Mouse (Mus musculus): ENCODE measurements around the gene Zc3h18. TPM values are rescaled to one million over a fixed set of nuclear protein-coding genes. Genes with fewer than 3 reads are reported as not detected.
A peak's percentile ranks its signal among the peaks of the same experiment; 100 is the strongest.

Zc3h18 gene
- total RNA-seq, 2 experiments from 2014 or later, result 37.4 TPM

DNA sequence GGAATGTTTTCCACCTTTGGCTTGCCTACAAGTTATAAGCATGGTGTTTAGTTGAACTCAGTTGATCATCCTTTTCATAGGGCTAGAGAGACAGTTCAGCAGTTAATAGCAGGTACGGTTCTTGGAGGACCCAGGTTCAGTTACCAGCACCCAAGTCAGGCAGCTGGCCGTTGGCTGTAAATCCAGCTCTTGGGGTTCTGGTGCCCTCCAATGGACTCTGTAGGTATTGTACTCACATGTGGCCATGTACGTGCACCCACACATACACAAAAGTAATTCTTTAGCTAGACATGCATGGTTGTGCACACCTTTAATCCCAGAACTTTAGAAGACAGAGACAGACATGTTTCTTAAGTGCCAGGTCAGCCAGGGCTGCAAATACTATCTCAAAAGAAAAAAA lies 12.9 kb downstream of the Zc3h18 start:
- no peak for DNase-seq (ENCODE audit: low spot score in 2 of 2)

DNA sequence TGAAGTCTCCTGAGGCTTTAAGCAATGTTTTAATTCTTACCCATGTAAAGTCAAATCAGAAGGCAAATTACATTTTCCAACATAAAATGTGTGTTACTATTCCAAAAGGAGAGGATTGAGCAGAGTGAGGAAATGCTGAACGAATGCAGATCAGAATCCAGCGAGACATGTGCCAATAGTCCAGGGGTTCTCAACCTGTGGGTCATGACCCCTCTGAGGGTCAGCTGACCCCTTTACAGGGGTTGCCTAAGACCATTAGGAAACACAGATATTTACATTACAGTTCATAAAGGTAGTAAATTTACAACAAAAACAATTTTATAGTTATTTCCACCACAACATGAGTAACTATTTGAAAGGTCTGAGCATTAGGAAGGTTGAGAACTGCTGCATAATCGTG lies 14.3 kb downstream of the Zc3h18 start:
- no peak for DNase-seq (ENCODE audit: low spot score in 2 of 2)

DNA sequence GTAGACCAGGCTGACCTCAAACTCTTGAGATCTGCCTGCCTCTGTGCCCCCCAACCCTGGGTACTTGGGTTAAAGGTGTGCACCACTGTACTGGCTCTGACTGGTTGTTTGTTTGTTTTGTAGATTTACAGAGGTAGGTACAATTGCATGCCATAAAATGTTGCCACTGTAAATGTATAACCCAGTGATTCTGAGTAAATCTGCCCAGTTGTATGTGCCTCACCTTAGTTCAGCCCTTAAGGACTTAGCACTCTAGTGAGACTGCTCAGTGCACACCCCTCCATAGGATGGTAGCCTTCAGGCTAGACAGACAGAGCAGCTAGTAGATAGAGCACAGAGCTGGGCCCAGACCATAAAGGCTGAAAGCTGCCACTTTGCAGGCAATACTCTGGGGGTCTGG lies 17.3 kb downstream of the Zc3h18 start:
- DNase-seq (ENCODE audit: low spot score in 2 of 2), result no peak

DNA sequence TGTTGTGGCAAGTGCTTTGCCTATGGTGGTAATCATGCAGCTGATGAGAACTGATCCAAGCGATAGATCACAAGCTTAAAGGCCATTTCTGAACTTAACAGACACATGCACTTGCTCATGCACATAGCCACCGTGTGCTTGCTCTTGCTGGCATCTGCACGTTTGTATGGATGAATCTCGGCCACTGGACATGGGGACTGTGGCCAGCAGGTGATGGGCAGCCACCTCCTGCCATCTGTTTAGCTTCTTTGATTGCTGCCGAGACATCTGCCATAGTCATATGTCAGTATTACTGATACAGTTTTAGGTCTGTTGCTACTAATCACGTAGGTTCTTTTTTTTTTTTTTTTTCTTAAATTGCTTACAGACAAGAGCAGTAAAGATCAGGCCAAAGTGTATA lies 18.9 kb downstream of the Zc3h18 start:
- DNase-seq (ENCODE audit: low spot score in 2 of 2), result no peak

DNA sequence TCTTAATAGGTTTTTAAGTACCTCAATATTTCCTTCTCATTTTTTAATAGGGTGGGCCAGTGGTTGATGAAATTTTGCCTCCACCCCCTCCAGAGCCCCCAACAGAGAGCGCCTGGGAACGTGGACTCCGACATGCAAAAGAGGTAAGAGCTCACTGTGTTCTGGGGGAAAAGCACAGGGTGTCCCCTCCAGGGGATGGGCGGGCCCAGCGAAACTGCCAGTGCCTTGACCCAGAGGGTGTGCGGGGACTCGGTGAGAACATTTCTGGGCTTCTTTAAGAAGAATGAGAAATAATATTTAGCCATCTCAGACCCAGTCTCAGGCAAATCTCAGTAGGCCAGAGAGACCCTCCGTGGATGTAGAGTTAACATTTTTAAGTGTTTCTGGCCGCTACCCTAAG lies 21.8 kb downstream of the Zc3h18 start:
- no peak for DNase-seq (ENCODE audit: low spot score in 2 of 2)

- no peak for DNase-seq (ENCODE audit: low spot score in 2 of 2)
Observed at GRCm38 (mm10) chr8:122405146-122405805, 28.9 kb downstream of the Zc3h18 start.

DNA sequence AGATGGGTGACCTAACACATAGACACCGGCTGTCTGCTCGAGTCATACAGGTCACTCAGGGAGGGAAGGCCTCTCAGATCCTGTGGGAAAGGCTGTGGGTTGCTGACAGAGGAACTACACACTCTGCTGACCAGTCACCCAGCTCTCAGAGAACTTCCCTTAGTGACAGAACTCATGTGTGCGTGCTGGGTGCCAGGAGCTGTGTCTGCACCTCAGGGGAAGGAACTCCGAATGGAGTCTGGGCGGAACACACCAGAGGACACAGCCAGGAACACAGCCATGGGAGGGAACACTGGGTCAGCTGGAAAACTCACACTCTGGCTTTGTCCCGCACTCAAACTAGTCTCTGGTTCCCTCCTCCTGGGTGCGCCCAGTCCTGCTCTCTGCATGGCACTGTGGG lies 31.3 kb downstream of the Zc3h18 start:
- no peak for DNase-seq (ENCODE audit: low spot score in 2 of 2)

GRCm38 (mm10) chr8:122414311-122414710 lies 37.9 kb downstream of the Zc3h18 start:
- DNase-seq (ENCODE audit: low spot score in 2 of 2), result no peak

- no peak for DNase-seq (ENCODE audit: low spot score in 2 of 2)
Observed at GRCm38 (mm10) chr8:122415554-122415953, 39.1 kb downstream of the Zc3h18 start.

- DNase-seq (ENCODE audit: low spot score in 2 of 2), result peak in 1 of 2 experiments; percentile 32
Observed at GRCm38 (mm10) chr8:122419881-122420555, 43.6 kb downstream of the Zc3h18 start.

DNA sequence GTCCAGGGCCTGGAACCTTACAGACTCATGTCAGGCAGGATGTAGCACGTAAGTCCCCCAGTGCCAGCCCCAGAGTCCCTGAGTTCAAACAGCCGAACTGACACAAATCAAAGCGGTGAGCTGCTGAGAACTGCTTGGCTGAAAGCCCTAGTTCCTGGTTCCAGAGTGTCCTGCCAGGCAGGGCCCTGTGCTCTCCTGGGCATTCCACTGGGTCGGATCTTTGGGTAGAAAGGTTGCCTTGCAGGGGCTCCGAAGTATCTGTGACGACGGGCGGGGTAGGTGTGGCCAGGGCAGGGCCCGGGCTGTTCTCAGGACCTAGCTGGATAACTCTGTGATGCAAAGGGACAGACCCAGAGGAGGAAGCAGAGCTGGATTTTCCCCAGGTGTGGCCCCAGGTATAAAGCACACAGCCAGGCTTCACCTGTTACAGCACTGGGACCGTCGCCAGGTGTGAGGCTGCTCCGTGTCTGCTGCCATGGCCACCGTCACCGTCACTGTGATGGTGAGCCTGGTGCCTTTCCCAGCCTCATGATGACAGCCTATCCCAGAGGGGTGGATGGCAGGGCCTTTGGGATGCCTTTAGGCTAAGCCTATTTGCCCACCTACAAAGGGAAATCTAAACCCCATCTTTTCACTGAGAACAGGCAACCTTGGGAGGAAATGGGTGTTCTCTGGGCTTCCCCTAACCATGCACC lies 45.1 kb downstream of the Zc3h18 start, which contains the start of gene Il17c:
Gene Il17c (plus strand): TSS at position 645 of the 695 bp plus-strand sequence.
- DNase-seq (ENCODE audit: low spot score in 2 of 2), result no peak

DNA sequence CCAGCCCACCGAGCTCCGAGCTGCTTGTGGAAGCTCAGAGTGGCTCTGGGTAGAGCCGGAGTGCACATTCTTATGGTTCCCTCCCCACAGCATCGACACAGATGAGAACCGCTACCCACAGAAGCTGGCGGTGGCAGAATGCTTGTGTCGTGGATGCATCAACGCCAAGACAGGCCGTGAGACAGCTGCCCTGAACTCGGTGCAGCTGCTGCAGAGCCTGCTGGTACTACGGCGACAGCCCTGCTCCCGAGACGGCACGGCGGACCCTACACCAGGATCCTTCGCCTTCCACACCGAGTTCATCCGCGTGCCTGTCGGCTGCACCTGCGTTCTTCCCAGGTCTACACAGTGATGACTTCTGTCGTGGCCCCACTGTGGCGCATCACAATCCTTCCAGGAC lies 46.8 kb downstream of the Zc3h18 start:
- DNase-seq (ENCODE audit: low spot score in 2 of 2), result no peak

- no peak for DNase-seq (ENCODE audit: low spot score in 2 of 2)
Observed at GRCm38 (mm10) chr8:122423659-122424058, 47.2 kb downstream of the Zc3h18 start.

- no peak for DNase-seq (ENCODE audit: low spot score in 2 of 2)
Observed at GRCm38 (mm10) chr8:122426145-122426544, 49.7 kb downstream of the Zc3h18 start.

DNA sequence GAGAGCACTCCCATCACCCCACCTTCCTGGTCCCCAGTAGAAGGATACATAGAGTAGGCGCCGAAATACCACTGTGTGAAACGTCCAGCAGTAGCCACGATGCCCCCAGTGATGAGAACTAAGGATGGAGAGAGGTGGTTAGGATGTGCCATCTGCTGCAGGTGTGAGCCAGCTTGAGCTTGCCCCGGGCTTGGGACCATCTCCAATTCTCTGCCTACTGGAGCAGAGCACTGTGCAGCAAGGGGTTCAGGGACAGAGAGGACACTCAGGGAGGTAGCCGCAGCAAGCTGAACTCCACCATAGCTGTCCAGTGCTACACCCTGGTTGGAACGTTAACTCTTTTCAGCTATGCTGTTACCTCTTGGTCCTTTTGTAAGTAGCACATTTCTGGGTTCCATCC lies 51.2 kb downstream of the Zc3h18 start:
- DNase-seq (ENCODE audit: low spot score in 2 of 2), result no peak

DNA sequence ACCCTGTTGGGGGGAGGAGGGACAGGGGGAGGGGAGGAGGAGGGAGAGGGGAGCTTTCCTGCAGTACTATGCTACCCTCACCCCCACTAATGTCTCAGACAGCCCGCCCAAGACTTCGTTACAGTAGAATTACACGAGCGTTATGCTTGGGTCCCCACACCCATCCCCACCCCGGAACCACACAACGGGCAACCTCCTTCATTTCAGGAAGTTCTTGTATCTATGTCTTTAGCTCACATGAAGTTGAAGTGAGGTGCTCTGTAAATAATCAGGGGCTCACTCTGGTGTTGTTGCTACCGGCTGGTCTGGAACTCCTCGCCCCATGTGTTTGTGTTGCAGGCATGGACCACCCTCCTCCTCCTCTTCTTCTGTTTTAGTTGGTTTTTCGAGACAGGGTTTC lies 51.8 kb downstream of the Zc3h18 start:
- DNase-seq (ENCODE audit: low spot score in 2 of 2), result no peak

GRCm38 (mm10) chr8:122430058-122430636 lies 53.7 kb downstream of the Zc3h18 start:
- DNase-seq (ENCODE audit: low spot score in 2 of 2), result no peak

- no peak for DNase-seq (ENCODE audit: low spot score in 2 of 2)
Observed at GRCm38 (mm10) chr8:122430646-122431045, 54.2 kb downstream of the Zc3h18 start.

- no peak for DNase-seq (ENCODE audit: low spot score in 2 of 2)
Observed at GRCm38 (mm10) chr8:122431694-122432442, 55.5 kb downstream of the Zc3h18 start.

GRCm38 (mm10) chr8:122432443-122433268 lies 56.2 kb downstream of the Zc3h18 start, which contains the start of gene Cyba:
Cyba (minus strand) TSS chr8:122432930.
- peak in 1 of 2 experiments; percentile 46 for DNase-seq (ENCODE audit: low spot score in 2 of 2)

Measured in layer of hippocampus, postnatal 10 days (tissue).